Mouse (Mus musculus) regulatory T cell (primary cell): ENCODE results near the gene Rere.
"Not testable (repeated sequence)": the region's sequence is repeated elsewhere in the genome, so short reads cannot be mapped to it uniquely, and the experiment has no call there.

Experiments
- in situ Hi-C: fragments of 300-600 bp; cut with MboI, MseI; formaldehyde crosslinking; loops from one replicate; pipeline ENCODE4 v1.15.1; 2025; ENCODE audit warnings: high pct_unique_total_duplicates

The Rere gene

GRCm38 (mm10) chr4:150461427-150462189 lies 180.2 kb downstream of the Rere start:
- in situ Hi-C loops: loop anchor here (5.0 kb wide), 1 partner anchor 119 kb away; no protein-coding TSS in a partner anchor

- in situ Hi-C loops: loop anchor here (5.0 kb wide), 1 partner anchor 120 kb away; no protein-coding TSS in a partner anchor
Observed at GRCm38 (mm10) chr4:150462367-150462766, 180.9 kb downstream of the Rere start.

- in situ Hi-C loops: loop anchor here (5.0 kb wide), 1 partner anchor 208 kb away; no protein-coding TSS in a partner anchor
Observed at GRCm38 (mm10) chr4:150465759-150466158, 184.3 kb downstream of the Rere start.

- in situ Hi-C loops: loop anchor here (5.0 kb wide), 1 partner anchor 212 kb away; no protein-coding TSS in a partner anchor
Observed at GRCm38 (mm10) chr4:150469274-150469673, 187.8 kb downstream of the Rere start.

- in situ Hi-C loops: no loop called here
Observed at GRCm38 (mm10) chr4:150470674-150471328, 189.4 kb downstream of the Rere start.

- in situ Hi-C loops: no loop called here
Observed at GRCm38 (mm10) chr4:150472751-150473436, 191.4 kb downstream of the Rere start.

- in situ Hi-C loops: no loop called here
Observed at GRCm38 (mm10) chr4:150473437-150474070, 192.1 kb downstream of the Rere start.

GRCm38 (mm10) chr4:150474086-150474485 lies 192.6 kb downstream of the Rere start:
- in situ Hi-C loops: no loop called here

- in situ Hi-C loops: no loop called here
Observed at GRCm38 (mm10) chr4:150476258-150476657, 194.8 kb downstream of the Rere start.

- in situ Hi-C loops: no loop called here
Observed at GRCm38 (mm10) chr4:150478006-150478405, 196.6 kb downstream of the Rere start.

- in situ Hi-C loops: not testable (repeated sequence)
Observed at GRCm38 (mm10) chr4:150483081-150483480, 201.6 kb downstream of the Rere start.

GRCm38 (mm10) chr4:150486097-150486496 lies 204.7 kb downstream of the Rere start:
- in situ Hi-C loops: no loop called here

- in situ Hi-C loops: no loop called here
Observed at GRCm38 (mm10) chr4:150487109-150487508, 205.7 kb downstream of the Rere start.

GRCm38 (mm10) chr4:150488096-150488748 lies 206.8 kb downstream of the Rere start:
- in situ Hi-C loops: no loop called here

GRCm38 (mm10) chr4:150488767-150489166 lies 207.3 kb downstream of the Rere start:
- in situ Hi-C loops: no loop called here

GRCm38 (mm10) chr4:150490050-150490449 lies 208.6 kb downstream of the Rere start:
- in situ Hi-C loops: no loop called here

GRCm38 (mm10) chr4:150491710-150492109 lies 210.3 kb downstream of the Rere start:
- in situ Hi-C loops: no loop called here

GRCm38 (mm10) chr4:150493258-150493937 lies 212.0 kb downstream of the Rere start:
- in situ Hi-C loops: no loop called here

- in situ Hi-C loops: not testable (repeated sequence)
Observed at GRCm38 (mm10) chr4:150493938-150494330, 212.5 kb downstream of the Rere start.

GRCm38 (mm10) chr4:150495568-150495967 lies 214.1 kb downstream of the Rere start:
- in situ Hi-C loops: no loop called here
